Mouse (Mus musculus): ENCODE measurements around the gene Tmbim7. TPM values are rescaled to one million over a fixed set of nuclear protein-coding genes. Genes with fewer than 3 reads are reported as not detected.

Tmbim7 gene
- polyA plus RNA-seq, 1 experiment from 2014 or later: not detected

DNA sequence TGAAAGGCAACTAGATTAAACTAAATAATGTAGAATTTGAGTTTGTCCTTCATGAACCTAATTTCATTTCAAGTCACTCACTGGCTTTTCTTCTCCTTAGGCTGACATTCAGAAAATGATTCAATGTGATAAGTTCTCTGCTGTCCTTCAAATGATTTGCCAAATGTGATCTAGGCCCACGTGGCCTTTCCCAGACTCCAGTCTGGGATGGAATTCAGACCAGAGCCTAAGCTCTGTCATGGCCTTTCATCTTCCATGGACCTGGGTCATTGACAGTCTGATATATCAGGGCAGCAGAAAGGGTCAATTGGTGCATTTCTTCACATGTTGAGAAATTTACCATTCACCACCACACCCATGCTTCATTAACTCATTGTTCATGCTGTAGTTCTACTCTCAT lies 74.5 kb downstream of the Tmbim7 start:
- Histone ChIP-seq H3K9ac (no peak overlapping the region), H3K4me1 (no peaks in the 10 kb centered on the region), H3K27me3 (no peaks in the 10 kb centered on the region), H3K4me3 (no peak overlapping the region), H3K4me2 (replicated peaks) (no peak overlapping the region), H3K9me3 (no peaks in the 10 kb centered on the region), H3K27ac (no peak overlapping the region), H3K36me3 (peaks cover 7% of the 10 kb centered on the region)
- no peak for ATAC-seq (ENCODE audit: insufficient number of reproducible peaks, insufficient read depth, low FRiP score, low TSS enrichment)
- WGBS: 85% methylated on average over 1 of the region's 1 CpGs

DNA sequence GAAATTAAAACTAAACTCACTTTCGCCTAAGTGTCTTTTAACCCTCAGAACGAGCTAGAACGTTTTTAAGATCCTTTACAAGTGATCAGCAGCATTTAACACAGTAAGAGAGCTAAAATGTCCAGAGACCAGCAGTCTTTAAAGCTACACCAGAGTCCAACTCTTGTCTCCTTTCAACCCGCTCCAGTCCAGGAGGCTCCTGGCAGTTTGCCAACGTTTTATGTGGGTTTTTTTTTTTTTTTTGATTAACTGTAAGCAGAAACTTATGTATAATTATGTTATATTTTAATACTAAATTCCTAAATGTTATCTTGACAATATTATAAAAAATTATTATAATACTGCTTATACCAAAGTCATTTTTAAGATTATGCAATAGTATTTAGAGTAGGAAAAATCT lies 77.8 kb downstream of the Tmbim7 start:
- peaks cover 7% of the 10 kb centered on the region; the same call in 1 of the 2 replicates for H3K36me3 ChIP-seq
- H3K9ac ChIP-seq: no peak overlapping the region
- H3K4me3 ChIP-seq: no peak overlapping the region
- no peak for ATAC-seq (ENCODE audit: insufficient number of reproducible peaks, insufficient read depth, low FRiP score, low TSS enrichment)
- WGBS: 74% methylated on average over 5 of the region's 5 CpGs
- no peaks in the 10 kb centered on the region for H3K9me3 ChIP-seq
- no peak overlapping the region for H3K4me2 ChIP-seq (replicated peaks)
- no peak overlapping the region for H3K27ac ChIP-seq
- H3K27me3 ChIP-seq: no peaks in the 10 kb centered on the region
- no peaks in the 10 kb centered on the region for H3K4me1 ChIP-seq

Small RNAs within 50 kb of the gene (microRNA-seq; reads per million reads assigned to microRNA genes)
- gene Gm22926 (not detected), gene Gm26238 (not detected)

Other genes starting within 250 kb of the Tmbim7 start
- gene Fam133b, start 107.3 kb upstream of the Tmbim7 start, polyA plus RNA-seq (2016; fragmentation: Nextera tagmentation; extraction: Ambion mirVana): 39.3 and 39.4 TPM in 2 replicates
- 3.0 and 4.3 TPM in 2 replicates for gene 1700109H08Rik, start 79.6 kb upstream of the Tmbim7 start, polyA plus RNA-seq (2016; fragmentation: Nextera tagmentation; extraction: Ambion mirVana)
- 16.7 and 20.8 TPM in 2 replicates for gene Pex1, start 55.1 kb upstream of the Tmbim7 start, polyA plus RNA-seq (2016; fragmentation: Nextera tagmentation; extraction: Ambion mirVana)
- gene Rbm48, start 54.6 kb upstream of the Tmbim7 start, polyA plus RNA-seq (2016; fragmentation: Nextera tagmentation; extraction: Ambion mirVana): 14.6 and 18.0 TPM in 2 replicates
- gene Gatad1, start 6.0 kb downstream of the Tmbim7 start, polyA plus RNA-seq (2016; fragmentation: Nextera tagmentation; extraction: Ambion mirVana): 66.3 and 71.2 TPM in 2 replicates
- gene Ankib1, start 151.7 kb downstream of the Tmbim7 start, polyA plus RNA-seq (2016; fragmentation: Nextera tagmentation; extraction: Ambion mirVana): 16.2 and 19.1 TPM in 2 replicates
- 67.0 and 68.9 TPM in 2 replicates for gene Krit1, start 152.0 kb downstream of the Tmbim7 start, polyA plus RNA-seq (2016; fragmentation: Nextera tagmentation; extraction: Ambion mirVana)
- 0.11 and 0.14 TPM in 2 replicates for gene Lrrd1, start 194.0 kb downstream of the Tmbim7 start, polyA plus RNA-seq (2016; fragmentation: Nextera tagmentation; extraction: Ambion mirVana)
- gene Mterf1a, start 242.8 kb downstream of the Tmbim7 start, polyA plus RNA-seq (2016; fragmentation: Nextera tagmentation; extraction: Ambion mirVana): 9.0 and 9.2 TPM in 2 replicates